Mouse (Mus musculus) adrenal gland, postnatal 25 days (tissue): Measurements from ENCODE around the gene Ltb4r2. TPM values are rescaled to one million over a fixed set of nuclear protein-coding genes. Genes with fewer than 3 reads are reported as not detected.

Source experiments
- DNase-seq: peaks from one replicate; pipeline ENCODE4 v3.0.0; 2021; ENCODE audit warnings: mixed read lengths
- long read RNA-seq: library from polyadenylated mRNA; stranded (forward); transcript quantifications from one replicate; pipeline ENCODE4 v2.0.0, GENCODE M21; 2021
- total RNA-seq: library from RNA; stranded (reverse); gene quantifications from 2 replicates; pipeline ENCODE4 v1.2.3, GENCODE M21; 2021

Ltb4r2 gene
- total RNA-seq = 0.12 TPM in 1 of 2 replicates, not detected in the other
- long read RNA-seq = 0 reads

DNA sequence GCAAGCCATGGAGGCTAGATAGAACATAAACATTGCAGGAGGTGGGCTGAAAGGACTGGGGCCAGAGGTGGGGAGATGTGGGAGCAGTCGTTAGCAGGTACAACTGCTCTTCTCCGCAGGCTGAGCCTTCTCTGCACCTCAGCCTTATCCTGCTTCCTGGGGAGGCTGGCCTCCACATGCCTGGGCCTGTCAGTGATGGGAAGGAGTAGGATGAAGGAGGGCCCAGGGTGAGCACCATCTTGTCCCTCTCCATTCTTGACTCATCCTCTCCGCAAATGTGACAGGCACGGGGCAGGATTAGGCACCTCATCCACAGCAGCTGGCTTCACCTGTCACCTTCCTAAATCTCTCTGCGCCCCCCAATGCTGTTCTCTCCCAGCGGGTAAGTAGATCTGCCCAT is at the start of gene Ltb4r2:
TSS of gene Ltb4r2 (plus strand) at position 266 of the 400 bp plus-strand sequence.
- DNase-seq = no peak

DNA sequence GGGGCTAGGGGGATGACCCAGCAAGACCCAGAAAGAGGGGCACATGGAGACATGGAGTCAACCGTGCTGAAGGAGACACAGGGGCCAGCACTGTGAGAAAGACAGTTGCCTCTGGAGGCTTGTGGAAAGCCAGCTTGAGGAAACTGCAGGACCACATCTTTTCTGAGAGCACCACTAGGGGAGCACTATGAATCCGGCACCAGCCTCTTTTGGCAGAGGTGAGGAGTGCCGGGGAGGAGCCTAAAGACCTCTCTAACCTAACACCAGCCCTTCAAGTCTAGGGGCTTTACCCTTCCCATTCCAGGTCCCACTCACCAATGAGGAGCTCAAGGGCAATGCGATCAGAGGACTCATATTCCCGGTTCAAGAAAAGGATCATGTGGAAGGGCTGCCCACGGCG is 49.4 kb upstream of the Ltb4r2 start:
- DNase-seq = no peak

DNA sequence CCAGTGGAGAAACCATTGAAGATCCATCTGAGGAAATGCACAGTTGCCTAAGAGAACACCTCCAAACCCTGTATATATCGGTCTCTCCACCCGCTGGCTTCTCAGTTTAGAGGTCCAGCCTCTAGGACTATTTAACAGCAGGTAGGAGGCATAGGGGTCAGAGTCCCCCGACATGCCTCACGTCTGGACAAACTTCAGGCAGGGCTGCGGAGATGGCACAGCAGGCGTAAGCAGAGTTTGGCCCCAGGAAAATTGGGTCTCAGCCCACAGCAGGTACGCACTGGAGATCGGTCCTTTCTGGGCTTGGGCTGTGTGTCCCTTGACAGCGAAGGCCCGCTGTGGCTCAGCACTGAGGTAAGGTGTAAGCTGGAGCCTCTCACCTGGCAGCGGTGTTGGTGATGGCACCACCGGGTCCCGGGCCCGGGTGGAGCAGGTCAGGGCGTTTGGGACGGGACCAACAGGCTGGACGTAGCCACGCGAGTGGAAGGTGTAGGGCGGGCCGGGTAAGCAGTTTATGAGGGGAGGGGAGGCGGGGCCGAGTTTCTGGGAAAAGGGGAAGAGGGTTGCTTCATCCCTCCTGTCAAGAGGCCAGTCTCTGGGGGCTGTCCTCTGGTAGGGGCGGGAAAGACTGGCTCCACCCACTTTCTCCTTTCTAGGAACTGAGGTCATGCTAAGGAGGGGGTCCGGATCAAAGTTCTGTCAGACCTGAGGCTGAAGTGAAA is 48.1 kb upstream of the Ltb4r2 start:
- no peak for DNase-seq

DNA sequence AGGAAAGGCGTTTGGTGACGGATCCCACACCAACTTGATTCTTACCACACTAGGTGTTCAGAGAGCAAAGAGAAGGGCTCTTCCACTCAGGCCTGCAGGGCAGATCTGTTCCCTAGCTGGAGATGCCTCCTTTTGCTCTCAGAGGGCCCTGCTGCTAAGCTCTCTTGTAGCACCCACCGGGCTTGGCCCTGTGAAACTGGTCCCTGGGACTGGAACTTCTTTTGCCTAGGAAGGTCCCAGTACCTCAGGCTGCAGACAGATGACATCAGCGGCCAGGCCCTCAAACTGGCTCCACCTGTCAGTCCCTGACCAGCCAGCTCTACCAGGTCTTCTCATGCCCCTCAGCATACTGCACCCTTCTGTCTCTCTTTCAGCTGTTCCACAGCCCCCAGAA is 47.5 kb upstream of the Ltb4r2 start, which contains the start of gene Tgm1:
TSS of gene Tgm1 (minus strand) at position 198 of the 394 bp plus-strand sequence.
- DNase-seq = no peak

GRCm38 (mm10) chr14:55714893-55715292 is 46.3 kb upstream of the Ltb4r2 start:
- no peak for DNase-seq

- no peak for DNase-seq
These were observed 45.0 kb upstream of the Ltb4r2 start for GRCm38 (mm10) chr14:55716271-55716670.

- no peak for DNase-seq
These were observed 44.3 kb upstream of the Ltb4r2 start for GRCm38 (mm10) chr14:55716884-55717283.

GRCm38 (mm10) chr14:55719737-55720136 is 41.5 kb upstream of the Ltb4r2 start:
- DNase-seq = no peak

- no peak for DNase-seq
These were observed 40.6 kb upstream of the Ltb4r2 start for GRCm38 (mm10) chr14:55720666-55721065.

DNA sequence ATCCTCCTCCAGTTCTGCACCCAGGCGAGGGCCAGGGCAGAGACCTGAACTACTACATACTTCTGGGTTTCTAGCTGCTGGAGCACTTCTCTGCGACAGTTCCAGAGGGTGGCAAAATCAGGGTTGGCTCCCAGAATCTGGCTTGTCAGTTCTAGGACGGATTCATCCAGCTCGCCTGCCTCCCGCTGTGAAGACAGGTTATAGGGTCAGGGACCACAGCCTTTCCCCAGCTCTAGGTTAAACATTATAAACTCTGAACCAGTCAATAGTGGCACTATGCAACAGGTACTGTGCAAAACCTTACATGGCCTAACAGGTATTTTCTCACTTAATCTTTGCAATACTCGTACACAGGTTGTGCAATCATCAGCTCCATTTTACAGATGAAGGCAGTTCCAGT is 40.2 kb upstream of the Ltb4r2 start:
- no peak for DNase-seq

DNA sequence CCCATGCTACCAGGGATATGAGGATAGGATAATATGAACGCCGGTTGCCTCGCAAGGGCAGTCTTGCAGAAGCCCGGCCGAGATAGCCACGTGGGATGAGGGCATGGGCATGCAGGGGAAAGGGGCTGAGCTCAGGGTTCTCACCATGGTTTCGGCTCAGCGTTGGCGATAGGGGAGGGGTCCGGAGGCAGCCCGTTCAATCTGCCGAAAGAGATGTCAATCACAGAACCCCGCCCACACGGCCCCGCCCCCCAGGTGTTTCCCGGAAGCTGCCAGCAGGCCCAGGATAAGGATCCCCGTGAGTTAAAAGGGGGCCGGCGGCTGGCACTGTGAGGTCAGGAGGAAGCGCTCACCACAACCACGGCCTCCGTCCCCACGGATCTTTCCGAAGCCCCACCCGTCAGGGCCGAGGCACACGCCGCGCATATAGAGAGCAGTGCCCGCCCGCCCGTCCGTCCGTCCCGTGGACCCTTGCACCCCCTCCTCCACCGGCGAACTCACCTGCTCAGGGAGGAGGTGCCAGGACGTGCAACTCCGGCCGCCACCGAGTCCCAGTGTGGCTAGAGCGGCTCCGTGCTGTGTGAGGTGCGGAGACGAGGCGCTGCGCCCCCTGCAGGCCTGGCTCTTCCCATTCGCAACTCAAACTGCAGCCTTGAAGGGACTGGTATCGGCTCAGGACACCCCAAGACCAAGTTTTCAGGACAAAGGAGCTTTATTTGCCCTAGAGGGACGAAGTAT is 39.4 kb upstream of the Ltb4r2 start, which contains the start of gene Rabggta:
TSS of gene Rabggta (minus strand) at position 564 of the 738 bp plus-strand sequence.
- DNase-seq = peak; percentile 92

- no peak for DNase-seq
These were observed 38.7 kb upstream of the Ltb4r2 start for GRCm38 (mm10) chr14:55722438-55722945.

DNA sequence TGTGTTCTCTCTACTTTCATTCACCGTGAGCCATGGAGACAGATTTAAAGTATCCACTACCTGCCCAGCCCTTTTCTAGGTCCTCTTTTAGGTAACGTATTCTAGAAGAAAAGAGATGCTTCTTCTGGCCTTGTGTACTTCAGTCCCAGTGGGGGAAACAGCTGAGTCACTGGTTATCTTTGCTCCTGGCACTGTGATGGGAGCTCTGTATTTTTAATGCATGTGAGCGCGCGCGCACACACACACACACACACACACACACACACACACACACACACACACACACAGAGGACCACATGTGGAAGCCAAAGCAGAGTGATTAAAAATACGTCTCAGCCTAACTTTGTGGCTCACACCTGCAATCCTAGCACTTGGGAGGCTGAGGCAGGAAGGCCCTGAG is 37.8 kb upstream of the Ltb4r2 start:
- DNase-seq = no peak

- peak; percentile 44 for DNase-seq
These were observed 36.8 kb upstream of the Ltb4r2 start for GRCm38 (mm10) chr14:55724411-55724871.

- no peak for DNase-seq
These were observed 35.0 kb upstream of the Ltb4r2 start for GRCm38 (mm10) chr14:55726261-55726660.

- no peak for DNase-seq
These were observed 33.1 kb upstream of the Ltb4r2 start for GRCm38 (mm10) chr14:55727889-55728685.

- DNase-seq = no peak
These were observed 31.1 kb upstream of the Ltb4r2 start for GRCm38 (mm10) chr14:55730116-55730515.

GRCm38 (mm10) chr14:55730531-55731032 is 30.6 kb upstream of the Ltb4r2 start:
- DNase-seq = no peak

DNA sequence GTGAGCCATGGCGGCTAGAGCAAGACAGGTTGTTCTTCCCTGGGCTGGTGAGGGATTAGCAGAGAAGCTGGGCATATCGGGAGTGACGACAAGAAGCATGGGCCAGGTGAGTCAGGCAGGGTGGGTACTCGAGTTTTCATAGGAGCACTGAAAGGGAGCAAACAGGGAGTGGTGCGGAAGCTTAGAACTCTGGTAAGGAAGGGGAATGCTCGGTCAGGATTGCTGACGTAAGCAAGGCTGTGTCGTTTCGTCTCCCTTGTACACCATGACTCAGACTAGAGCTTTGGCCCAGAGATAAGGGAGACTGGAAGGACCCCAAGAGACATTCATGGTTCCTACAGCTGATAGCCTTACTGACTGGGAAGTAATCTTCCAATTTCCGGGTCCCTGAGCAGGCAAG is 27.3 kb upstream of the Ltb4r2 start:
- no peak for DNase-seq

DNA sequence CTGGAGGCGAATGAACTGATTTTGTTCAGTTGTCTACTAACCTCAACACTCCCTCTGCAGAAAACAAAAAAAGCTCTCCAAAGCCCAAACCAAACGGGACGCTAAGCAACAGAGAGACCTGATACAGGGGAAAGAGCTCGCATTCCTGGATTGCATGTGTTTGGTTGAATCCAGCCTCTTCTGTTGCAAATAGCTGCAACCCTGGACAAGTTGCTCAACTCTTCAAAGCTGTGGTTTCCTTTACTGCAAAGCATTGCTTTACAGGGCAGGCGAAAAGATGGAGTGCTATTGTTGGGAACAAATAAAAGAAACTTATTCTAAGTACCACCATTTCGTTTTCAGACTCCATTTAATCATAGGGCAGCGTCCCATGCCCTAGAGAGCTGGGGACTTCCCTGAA is 26.4 kb upstream of the Ltb4r2 start:
- DNase-seq = no peak

- DNase-seq = no peak
These were observed 25.9 kb upstream of the Ltb4r2 start for GRCm38 (mm10) chr14:55735334-55735733.

- no peak for DNase-seq
These were observed 25.5 kb upstream of the Ltb4r2 start for GRCm38 (mm10) chr14:55735758-55736157.
